Mouse (Mus musculus) adrenal gland, postnatal 10 days (tissue): Measurements from ENCODE around the gene Washc1. TPM values are rescaled to one million over a fixed set of nuclear protein-coding genes. Genes with fewer than 3 reads are reported as not detected.
A peak's percentile ranks its signal among the peaks of the same experiment; 100 is the strongest.
"Not testable (repeated sequence)": the region's sequence is repeated elsewhere in the genome, so short reads cannot be mapped to it uniquely, and the experiment has no call there.

ENCODE experiments used
- DNase-seq: peaks from one replicate; pipeline ENCODE4 v3.0.0; 2021; ENCODE audit warnings: mixed read lengths
- total RNA-seq, 2 experiments: library from RNA; stranded (reverse); gene quantifications; 2 replicates each; pipeline ENCODE4 v1.2.3; 2021

The Washc1 gene
- total RNA-seq, 2 experiments from 2014 or later, result 28.5 to 35.5 TPM

DNA sequence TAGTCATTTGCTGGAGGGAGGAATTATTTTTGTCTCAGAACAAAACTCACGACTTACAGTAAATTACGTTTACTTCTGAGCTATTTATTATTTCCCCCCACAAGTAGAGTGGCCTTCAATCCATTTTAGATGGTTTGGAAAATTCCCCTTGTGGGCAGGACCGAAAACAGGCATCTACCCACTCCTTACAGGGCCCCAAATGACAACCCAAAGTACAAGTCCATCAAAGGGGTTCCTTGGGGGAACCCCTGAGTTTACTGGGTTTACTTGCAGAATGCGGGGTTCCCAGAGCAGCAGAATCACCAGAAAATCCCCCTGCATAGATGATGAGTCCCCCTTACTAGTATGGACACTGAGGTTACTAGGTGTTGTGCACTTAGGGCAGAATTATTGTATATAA lies 821 bp downstream of the Washc1 start:
- DNase-seq, result no peak

DNA sequence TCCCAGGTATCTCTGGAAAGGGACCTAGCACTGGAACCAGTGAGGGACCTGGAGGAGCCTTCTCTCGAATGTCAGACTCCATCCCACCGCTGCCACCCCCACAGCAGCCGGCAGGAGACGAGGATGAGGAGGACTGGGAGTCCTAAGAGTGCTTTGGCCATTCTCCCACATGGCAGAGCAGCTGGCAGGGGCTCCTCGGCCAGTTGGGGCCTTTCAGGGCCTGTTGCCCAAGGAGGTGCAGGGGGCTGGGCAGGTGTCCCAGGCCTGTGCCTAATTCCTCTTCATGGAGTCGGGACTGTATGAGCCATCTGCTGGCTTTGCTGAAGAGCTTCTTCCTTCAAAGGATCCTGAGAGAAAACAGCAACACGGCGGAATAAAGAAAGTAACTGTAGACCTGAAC lies 7.6 kb downstream of the Washc1 start:
- DNase-seq, result no peak

DNA sequence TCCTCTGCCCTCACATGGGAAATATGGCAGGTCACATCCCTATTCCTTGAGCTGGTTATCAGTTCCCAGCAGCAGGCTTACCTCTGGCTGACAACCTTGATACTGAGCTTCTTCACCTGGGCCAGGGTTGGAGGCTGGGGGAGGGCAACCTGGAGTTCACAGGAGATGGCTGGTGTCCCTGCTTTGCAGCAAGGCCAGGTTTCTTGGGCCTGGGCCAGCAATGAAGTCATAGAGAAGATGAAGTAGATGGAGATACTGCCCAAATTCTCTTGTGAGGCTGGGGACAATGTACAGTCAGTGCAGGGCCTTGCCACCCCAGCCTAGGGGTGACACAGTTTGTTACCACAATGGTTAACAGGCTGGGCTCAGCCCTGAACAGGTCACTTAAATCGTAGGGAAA lies 9.4 kb downstream of the Washc1 start:
- peak; percentile 40 for DNase-seq

DNA sequence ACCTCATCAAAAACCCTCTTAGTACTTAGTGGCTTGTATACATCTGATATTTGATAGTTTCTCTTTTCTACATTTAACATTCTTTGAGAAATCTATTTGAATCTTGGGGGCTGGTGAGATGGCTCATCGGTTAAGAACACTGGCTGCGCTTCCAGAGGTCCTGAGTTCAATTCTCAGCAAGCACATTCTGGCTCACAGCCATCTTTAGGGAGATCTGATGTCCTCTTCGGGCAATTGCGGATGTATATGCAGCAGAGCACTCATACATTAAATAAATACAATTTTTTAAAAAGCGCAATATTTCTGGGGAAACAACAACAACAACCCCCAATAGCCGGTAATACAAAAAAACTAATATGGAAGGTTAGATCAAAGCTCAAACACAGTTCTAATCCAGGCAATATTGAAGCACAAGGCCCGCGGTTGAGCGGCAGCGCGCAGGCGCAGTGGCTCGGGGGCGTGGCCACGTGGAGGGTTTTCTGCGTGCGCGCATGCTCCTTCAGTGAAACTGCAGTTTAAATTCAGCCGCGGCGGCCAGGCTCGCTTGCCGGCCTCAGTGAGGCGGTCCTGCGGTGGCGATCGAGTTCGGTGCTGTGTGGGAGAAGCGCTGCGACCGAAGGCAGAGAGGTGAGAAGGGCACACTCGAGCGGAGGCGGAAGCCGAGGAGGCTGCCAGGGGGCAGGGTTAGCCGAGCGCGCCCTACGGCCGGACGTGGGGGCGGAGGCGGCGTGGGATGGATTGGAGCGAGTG lies 11.9 kb downstream of the Washc1 start, which contains the start of gene Ddx11:
TSS of gene Ddx11 (plus strand) at position 455 of the 750 bp plus-strand sequence.
- DNase-seq, result peak; percentile 97

DNA sequence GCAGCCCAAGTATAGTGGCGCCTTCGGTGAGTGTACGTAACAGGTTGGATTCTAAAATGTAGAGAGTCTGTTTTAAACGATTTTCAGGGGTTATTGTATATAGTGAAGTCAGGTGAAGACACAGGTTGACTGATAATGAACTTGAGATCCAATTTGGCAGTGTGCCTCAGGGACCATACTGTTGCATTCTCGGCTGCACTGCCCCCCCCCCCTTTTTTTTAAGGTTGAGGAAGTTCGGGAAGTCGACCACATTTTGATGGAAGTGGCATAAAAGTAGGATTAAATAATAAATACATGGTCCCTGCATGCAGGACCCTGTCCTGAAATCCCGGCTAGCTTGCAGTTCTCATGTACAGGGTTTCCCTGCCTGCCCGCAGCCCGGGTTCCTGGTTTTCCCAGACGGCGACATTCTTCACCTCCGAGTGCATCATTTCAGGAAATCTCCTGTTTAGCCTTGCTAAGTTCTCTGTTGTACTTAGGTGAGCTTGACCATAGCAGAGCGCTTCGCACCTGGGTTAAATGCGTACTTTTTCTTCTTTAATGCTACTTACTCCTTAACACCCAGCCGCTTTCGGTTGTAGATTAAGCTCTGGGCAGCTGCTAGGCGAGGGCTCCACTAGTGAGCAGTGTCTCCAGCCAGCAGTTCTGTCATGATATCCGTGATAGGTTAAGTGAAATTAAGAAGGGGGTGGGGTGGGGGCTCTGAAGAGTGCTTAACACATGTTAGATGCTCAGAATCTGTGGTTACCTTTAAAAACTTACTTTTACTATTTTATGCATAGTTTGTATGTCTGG lies 12.7 kb downstream of the Washc1 start:
- DNase-seq, result no peak

DNA sequence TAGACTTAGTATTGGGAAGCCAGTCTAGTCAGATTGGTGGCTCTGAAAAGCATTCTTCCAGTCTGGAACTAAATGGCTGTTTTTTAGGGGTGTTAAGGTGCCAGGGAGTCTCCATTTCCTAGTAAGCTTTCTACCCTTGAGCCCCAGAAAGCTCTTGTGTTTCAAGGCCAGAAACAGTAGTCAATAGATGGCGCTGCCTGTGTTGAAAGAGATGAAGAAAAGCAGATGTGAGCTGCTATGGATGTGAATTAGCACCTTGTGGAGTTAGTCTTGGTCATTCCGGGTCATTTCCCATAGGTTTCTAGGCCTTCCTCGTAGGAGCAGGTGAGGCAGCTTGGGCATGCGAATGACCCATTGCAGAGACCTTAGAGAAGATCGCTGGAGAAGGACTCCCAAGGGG lies 13.9 kb downstream of the Washc1 start:
- DNase-seq, result no peak

DNA sequence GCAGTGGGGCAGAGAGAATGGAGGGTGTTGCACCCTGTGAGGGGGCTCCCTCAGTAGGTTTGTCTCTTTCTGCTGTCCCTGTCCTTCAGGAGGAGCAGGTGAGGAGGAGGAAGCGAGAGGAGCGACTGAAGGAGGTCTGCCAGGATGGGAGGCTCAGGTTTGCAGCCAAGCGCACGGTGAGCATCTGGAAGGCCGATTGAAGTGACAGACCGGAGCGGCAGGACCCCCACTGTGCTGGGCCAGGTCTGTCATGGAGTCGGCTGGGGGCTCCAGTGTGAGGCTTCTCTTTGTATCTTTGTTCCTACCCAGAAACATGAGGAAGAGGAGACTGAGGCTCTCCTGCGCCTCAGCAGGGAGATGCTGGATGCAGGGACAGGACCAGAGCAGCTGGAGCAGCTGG lies 19.0 kb downstream of the Washc1 start:
- no peak for DNase-seq

DNA sequence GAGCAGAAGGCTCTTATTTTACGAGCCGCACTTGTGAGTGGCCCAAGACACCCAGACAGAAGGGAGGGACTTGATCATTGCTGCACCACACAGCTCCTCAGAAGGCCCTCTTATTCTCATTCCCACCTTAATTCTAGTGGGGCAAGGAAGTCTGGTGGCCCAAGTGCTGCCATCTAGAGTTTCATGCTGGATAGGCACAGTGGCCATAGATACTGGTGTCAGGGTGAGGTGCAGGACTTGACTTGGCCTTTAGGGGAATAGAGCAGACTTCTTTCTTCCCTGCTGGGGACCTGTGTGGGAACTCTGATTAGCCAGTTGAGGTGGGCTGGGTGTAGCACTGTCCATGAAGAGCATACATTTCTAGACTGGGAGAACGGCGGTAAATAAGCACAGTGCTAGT lies 19.9 kb downstream of the Washc1 start:
- no peak for DNase-seq

DNA sequence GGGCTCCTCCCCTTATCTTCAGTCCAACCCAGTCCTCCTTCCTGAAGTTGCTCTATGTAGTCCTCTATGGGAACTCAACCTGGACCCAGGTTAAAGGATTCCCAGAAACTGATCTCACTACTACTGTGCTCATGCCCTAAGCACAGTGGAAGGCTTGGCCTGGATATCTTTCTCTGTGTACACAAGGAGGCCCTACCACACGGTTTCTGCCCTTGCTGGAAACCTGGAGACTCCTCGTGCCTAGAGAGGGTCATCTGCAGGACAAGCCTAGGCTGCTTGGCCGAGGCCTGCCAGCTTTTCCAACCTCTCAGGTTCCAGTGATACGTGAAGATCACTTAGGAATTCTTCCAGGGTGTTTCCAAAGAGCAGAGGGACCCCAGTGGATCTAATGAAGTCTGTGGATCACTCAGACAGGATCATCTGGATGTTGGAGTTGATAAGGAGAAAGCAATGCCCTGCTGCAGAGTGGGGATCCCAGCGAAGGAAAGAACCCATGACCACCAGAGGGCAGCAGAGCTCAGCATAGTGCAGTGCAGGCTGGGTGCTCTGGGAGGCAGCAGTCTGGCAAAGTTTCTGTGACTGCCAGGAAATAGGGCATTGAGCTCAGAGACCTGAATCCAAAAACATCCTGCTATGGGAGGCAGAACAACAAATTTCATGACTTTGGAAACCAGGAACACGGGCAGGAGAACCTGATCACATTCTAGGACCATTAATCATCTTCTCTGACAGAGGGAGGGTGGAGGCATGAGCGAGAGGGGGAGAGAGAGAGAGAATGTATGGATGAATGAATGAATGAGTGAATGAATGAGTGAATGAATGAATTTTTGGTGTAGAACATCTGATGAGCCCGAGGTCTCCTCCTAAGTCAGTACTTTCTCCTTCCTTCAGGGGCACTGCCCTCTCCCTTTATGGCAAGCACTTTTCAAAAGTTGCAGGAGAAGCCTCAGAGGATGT lies 41.6 kb downstream of the Washc1 start:
- DNase-seq, result not testable (repeated sequence)

DNA sequence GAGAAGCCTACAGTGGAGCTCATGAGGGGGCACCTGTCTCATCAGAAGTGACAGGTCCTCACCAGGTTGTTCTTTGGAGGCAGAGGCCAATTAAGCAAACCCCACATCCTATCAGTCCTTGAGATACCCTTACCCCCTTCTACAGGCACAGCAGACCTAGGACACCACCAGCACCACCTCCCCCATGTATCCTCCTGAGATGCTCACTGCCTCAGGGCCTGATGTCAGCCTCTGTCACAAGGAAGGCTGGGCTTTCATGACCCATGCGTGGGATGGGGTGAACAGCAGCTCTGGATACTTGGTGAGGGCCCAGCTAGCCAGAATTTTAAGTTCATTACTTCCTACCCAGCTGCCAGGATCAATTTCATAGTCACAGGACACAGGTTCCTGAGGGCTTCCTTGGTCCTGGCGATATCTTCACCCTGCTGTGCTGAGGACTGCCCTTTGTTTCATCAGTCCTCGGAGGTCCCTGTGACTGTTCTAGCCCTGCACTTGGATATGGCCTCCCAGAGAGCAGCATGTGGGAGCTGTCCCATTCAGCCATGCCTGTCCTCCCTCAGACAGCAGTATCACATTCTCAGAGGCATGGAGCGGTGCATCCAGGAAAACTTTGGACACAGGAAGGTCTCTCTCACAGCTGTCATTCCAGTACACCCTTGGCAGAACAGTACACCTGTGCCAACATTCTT lies 42.5 kb downstream of the Washc1 start:
- not testable (repeated sequence) for DNase-seq

DNA sequence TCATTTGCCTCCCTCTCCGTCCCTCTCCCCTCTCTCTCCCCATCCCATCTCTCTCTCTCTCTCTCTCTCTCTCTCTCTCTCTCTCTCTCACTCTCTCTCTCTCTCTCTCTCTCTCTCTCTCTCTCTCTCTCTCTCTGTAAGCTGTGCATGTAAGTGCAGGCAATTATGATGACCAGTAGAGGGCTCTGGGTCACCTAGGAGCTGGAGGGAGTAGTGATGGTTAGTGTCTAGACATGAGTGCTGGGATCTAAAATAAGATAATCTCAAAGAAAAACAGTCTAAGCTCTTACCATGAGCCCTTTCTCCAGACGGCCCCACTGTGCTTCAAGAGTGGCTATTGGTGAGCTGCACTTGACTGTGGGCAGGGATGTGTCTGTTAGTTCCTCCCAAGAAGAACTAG lies 43.5 kb downstream of the Washc1 start:
- no peak for DNase-seq

DNA sequence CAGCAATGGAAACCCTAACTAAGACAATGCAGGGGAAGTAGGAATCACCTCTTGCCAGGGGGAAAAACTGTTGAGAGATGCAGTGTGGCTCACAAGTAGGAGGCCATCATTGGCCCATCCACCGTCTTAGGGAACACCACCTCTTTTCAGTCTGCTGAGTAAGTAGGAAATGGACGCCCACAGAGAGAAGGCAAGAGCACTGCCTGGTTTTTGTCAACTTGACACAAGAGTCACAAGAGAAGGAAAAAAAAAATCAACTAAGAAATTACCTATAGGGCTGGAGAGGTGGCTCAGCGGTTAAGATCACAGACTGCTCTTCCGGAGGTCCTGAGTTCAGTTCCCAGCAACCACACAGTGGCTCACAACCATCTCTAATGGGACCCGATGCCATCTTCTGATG lies 46.9 kb downstream of the Washc1 start:
- no peak for DNase-seq

DNA sequence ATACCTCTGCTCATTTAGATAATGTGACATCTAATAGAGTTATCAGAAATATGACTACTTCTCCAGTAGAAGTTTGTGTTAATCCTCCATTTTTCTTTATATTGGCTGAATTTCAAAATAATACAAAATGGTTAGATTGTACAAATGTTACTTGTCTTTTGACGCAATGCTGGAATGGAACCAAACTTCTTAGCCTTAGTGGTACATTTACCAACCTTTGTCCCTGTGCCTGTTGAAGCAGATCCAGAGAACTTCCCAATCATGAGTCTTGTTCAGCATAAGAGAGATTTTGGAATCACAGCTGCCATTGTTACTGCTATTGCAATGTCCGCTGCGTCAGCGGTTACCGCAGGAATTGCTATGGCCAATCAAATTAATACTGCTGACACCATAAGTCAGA lies 55.8 kb downstream of the Washc1 start:
- not testable (repeated sequence) for DNase-seq

Other genes with a start within 250 kb of the Washc1 start
- 10 to 100 TPM; 32.4 to 37.4 TPM for gene Ralbp1, start 225.7 kb upstream of the Washc1 start, total RNA-seq
- gene Twsg1, start 160.3 kb upstream of the Washc1 start, total RNA-seq, result 10 to 100 TPM; 63.3 to 70.0 TPM
- gene Ankrd12, start 34.5 kb upstream of the Washc1 start, total RNA-seq, result 10 to 100 TPM; 21.0 to 23.1 TPM
- gene Ndufv2, start 10.0 kb upstream of the Washc1 start, total RNA-seq, result 100 to 1,000 TPM; 725 to 798 TPM
- 1 to 10 TPM; 5.4 to 8.6 TPM for gene Ddx11, start 12.0 kb downstream of the Washc1 start, total RNA-seq